Mouse (Mus musculus): Measurements from ENCODE around the gene Calr4.

The Calr4 gene

GRCm38 (mm10) chr4:109266744-109267143 is 32.5 kb downstream of the Calr4 start:
- in situ Hi-C loops (cut with MboI; ENCODE audit: low pct_unique_long_range_greater_than_20kb in 1 of 2, low sequenced_read_pairs in 2 of 2, unreplicated experiment in 1 of 2) = no loop called here

DNA sequence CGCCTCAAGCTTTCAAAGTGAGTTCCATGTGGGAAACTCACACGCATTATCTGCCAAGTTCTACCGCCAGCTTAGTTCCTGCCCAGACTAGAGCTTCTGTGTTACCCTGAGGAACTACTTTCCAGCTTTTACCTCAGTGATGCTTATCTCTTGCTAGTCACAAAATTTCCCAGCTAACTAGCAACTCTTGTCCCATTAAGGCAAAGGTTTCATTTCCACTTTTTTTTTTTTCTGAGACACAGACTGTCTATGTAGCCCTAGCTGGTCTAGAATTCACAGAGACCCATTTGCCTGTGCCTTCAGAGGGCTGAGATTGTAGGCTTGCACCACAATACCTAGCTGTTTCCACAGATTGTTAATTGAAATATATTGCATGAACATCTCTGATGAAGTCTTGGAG is 33.2 kb downstream of the Calr4 start:
- in situ Hi-C loops (cut with MboI; ENCODE audit: low pct_unique_long_range_greater_than_20kb in 1 of 2, low sequenced_read_pairs in 2 of 2, unreplicated experiment in 1 of 2) = no loop called here

DNA sequence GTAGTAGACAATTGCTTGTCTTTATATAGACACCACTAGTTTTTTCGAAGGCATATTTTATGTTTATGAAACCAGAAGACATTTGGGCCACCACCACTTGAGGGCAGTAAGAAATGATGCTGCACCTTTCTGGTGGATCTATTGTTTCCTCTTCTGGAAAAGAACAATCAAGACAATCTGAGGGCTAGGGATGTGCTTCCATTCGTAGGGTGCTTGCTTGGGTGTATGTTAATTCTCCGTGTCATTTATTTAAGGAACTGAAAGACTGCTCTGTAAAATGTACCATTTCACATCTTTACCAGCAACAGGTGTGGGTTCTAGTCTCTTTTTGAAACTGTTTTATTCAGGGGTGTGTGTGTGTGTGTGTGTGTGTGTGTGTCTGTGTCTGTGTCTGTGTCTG is 34.6 kb downstream of the Calr4 start:
- in situ Hi-C loops (cut with MboI; ENCODE audit: low pct_unique_long_range_greater_than_20kb in 1 of 2, low sequenced_read_pairs in 2 of 2, unreplicated experiment in 1 of 2) = no loop called here

DNA sequence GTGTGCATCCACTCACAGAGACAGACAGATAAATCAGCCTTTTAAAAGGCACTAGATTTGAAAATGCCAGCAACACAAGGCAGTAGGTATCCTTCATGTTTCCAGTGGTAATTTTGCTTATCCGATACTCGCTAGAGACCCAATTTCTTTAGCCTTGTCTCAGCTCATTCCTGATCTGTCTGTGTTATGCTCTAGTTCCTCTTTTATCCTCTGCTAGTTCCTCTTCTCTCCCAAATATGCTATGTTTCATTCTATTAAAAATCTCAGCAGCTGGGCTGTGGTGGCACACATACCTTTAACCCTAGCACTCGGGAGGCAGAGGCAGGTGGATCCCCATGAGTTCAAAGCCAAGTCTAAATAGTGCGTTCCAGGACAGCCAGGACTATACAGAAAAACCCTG is 37.5 kb downstream of the Calr4 start:
- in situ Hi-C loops (cut with MboI; ENCODE audit: low pct_unique_long_range_greater_than_20kb in 1 of 2, low sequenced_read_pairs in 2 of 2, unreplicated experiment in 1 of 2) = no loop called here

- in situ Hi-C loops (cut with MboI; ENCODE audit: low pct_unique_long_range_greater_than_20kb in 1 of 2, low sequenced_read_pairs in 2 of 2, unreplicated experiment in 1 of 2) = no loop called here
These were observed 39.4 kb downstream of the Calr4 start for GRCm38 (mm10) chr4:109273586-109274240.

- in situ Hi-C loops (cut with MboI; ENCODE audit: low pct_unique_long_range_greater_than_20kb in 1 of 2, low sequenced_read_pairs in 2 of 2, unreplicated experiment in 1 of 2) = no loop called here
These were observed 45.6 kb downstream of the Calr4 start, which contains the start of gene Eps15 for GRCm38 (mm10) chr4:109279689-109280458. Gene Eps15, plus strand, starts transcription at chr4:109280268.

DNA sequence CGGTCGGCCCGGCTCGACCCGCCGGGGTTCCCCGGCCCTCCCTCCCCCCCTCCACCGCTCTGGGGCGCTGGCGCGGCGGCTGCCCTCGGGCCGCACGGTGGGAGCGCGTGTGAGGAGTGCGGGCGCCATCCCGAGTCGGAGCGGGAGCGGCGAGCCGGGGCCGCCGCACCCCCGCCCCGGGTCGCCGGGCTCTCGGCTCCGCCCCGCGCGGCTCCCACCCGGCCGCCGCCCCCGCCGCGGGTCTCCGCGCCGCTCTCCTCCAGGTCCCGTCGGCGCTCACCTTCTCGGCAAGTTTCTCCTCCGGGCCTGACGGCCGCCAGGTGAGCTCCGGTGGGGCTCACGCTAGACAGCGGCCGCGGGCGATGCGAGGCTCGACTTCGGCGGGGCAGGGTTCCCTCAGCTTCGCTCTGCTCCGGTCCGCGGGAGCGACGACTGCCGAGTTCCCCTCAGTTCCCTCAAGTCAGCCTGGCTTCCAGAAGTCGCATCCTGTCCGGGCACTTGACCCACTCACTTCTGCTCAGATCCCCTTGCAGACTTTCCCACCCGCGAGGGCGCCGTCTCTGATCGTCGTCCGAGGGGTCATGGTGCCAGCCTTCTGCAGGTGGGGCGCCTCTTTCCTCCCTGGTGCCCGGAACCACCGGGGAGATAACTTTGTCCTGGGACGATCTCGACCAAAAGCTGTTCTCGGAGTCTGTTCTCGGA is 46.3 kb downstream of the Calr4 start:
- in situ Hi-C loops (cut with MboI; ENCODE audit: low pct_unique_long_range_greater_than_20kb in 1 of 2, low sequenced_read_pairs in 2 of 2, unreplicated experiment in 1 of 2) = no loop called here

DNA sequence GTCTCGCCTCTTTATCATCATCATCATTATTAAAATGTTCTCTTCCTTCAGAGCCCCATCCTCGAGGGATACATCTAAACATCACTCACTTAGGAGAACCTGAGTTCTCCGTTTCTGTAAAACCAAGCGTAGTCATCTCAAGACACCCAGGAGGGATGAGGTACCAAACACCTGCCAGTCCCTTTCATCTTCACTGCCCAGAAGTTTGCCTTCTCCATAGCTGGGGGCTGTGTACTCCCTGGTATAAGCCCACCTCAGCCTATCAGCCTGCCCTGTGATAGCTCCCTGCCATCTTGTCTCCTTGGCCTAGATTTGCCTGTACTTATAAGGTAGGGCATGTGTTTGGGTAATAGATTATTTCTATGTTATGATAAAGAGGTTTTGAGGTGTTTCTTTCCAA is 46.9 kb downstream of the Calr4 start:
- in situ Hi-C loops (cut with MboI; ENCODE audit: low pct_unique_long_range_greater_than_20kb in 1 of 2, low sequenced_read_pairs in 2 of 2, unreplicated experiment in 1 of 2) = no loop called here

- in situ Hi-C loops (cut with MboI; ENCODE audit: low pct_unique_long_range_greater_than_20kb in 1 of 2, low sequenced_read_pairs in 2 of 2, unreplicated experiment in 1 of 2) = no loop called here
These were observed 47.7 kb downstream of the Calr4 start for GRCm38 (mm10) chr4:109281946-109282345.

- in situ Hi-C loops (cut with MboI; ENCODE audit: low pct_unique_long_range_greater_than_20kb in 1 of 2, low sequenced_read_pairs in 2 of 2, unreplicated experiment in 1 of 2) = no loop called here
These were observed 60.3 kb downstream of the Calr4 start for GRCm38 (mm10) chr4:109294629-109295028.

DNA sequence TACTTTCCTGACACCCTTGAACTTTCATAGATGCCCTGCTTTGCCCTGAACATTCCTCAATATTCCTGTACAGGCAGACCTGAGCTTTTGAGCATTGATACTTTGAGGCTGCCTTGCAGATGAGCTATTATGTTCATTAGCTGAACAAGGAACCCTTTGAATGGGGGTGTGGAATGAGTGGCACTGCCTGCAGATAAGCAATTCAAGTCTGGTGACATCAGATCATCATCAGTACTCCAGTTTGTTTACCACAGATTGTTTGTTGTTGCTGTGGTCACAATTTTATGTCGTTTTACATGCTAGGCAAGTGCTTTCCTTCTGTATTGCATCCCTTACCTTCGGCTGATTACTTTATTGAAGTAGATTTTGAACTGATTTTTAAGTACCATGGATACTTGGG is 62.2 kb downstream of the Calr4 start:
- in situ Hi-C loops (cut with MboI; ENCODE audit: low pct_unique_long_range_greater_than_20kb in 1 of 2, low sequenced_read_pairs in 2 of 2, unreplicated experiment in 1 of 2) = no loop called here

- in situ Hi-C loops (cut with MboI; ENCODE audit: low pct_unique_long_range_greater_than_20kb in 1 of 2, low sequenced_read_pairs in 2 of 2, unreplicated experiment in 1 of 2) = no loop called here
These were observed 64.9 kb downstream of the Calr4 start for GRCm38 (mm10) chr4:109299136-109299535.
